ENCODE assay signal across 8 mouse cellular contexts in the genomic region with DNA sequence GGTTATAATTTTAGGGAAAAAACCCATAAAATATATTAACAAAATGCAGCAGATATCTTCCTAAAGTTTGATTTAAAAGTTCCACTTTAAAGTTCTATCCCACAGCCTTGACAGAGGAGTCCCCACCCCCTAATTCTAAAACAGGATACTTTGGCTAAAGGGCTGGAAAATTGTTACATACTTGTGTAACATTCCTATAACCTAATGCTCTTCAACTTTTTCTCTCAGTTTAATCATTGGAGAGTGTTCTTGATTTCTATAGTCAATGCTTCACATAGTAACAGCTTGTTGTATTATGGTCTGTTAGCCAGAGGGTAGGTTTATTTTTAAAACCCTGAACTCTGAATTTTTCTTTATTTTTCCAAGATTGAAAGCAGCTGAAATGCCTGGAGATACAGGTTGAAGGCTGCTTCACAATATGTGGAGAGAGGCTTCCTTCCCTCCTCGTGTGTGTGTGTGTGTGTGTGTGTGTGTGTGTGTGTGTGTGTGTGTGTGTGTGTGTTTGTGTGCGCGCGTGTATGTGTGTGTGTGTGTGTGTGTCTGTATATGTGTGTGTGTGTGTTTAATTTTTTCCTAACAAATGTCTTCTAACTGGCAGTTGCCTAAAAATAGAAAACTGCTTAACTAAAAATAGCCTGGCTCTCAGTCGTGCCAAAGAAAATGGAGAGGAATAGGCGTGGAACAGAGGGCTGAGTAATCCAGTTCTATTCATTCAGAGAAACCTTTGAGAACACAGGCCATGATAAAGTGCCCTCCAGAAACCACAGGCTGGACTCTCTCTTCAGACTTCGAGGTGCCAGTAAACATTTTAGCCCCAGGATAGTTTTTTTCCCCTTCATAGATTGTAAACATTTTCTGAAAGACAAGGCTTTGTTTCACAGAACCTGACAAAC.
DNase-seq lines count a peak whose midpoint lies in the region; ATAC-seq lines count a peak whose summit lies in the region.

No protein-coding gene starts in this region.

- H3K4me1 ChIP-seq in hindbrain, embryonic 15.5 days (replicated peaks), result peaks cover 17% of the 10 kb centered on the region
- H3K4me1 ChIP-seq in hindbrain, embryonic 11.5 days (replicated peaks; ENCODE audit: control insufficient read depth, insufficient read depth, low read length), result no peaks in the 10 kb centered on the region
- peaks cover 21% of the 10 kb centered on the region for H3K4me1 ChIP-seq in embryonic facial prominence, embryonic 15.5 days
- peaks cover 17% of the 10 kb centered on the region for H3K4me1 ChIP-seq in midbrain, embryonic 10.5 days

- ATAC-seq in hindbrain, embryonic 15.5 days (ENCODE audit: low FRiP score, low read depth), result no peak
- ATAC-seq in hindbrain, embryonic 11.5 days (ENCODE audit: low FRiP score), result no peak
- ATAC-seq in embryonic facial prominence, embryonic 15.5 days (ENCODE audit: insufficient number of reproducible peaks, low FRiP score, low TSS enrichment, low read depth), result peak; percentile 78
- ATAC-seq in inflammation-experienced regulatory T-cells, adult 6 months, result no peak

- 0 out of 2 replicates have a peak overlapping the region, but pooled peaks have one; percentile 38 for H3K27ac ChIP-seq in hindbrain, embryonic 15.5 days (replicated peaks)
- H3K27ac ChIP-seq in hindbrain, embryonic 11.5 days (ENCODE audit: low read depth, low read length), result no peak overlapping the region
- peak overlapping the region; percentile 86 for H3K27ac ChIP-seq in embryonic facial prominence, embryonic 15.5 days (replicated peaks)
- H3K27ac ChIP-seq in midbrain, embryonic 10.5 days (replicated peaks), result peak overlapping the region; percentile 49; the same call in 1 of the 2 replicates

- DNase-seq in hindbrain, embryonic 11.5 days (ENCODE audit: low spot score), result no peak
- peak; percentile 35 for DNase-seq in adrenal gland, adult 8-10 months
- DNase-seq in kidney, adult 8-10 months, result peak; percentile 15 to 44
- no peak for DNase-seq in midbrain, embryonic 10.5 days (ENCODE audit: low spot score)
- DNase-seq in spleen, postnatal 10 days (ENCODE audit: low spot score in 2 of 2), result no peak

- no peak overlapping the region for H3K4me3 ChIP-seq in hindbrain, embryonic 15.5 days
- no peak overlapping the region for H3K4me3 ChIP-seq in hindbrain, embryonic 11.5 days (ENCODE audit: low read depth, low read length)
- no peak overlapping the region for H3K4me3 ChIP-seq in embryonic facial prominence, embryonic 15.5 days (replicated peaks)
- no peak overlapping the region for H3K4me3 ChIP-seq in midbrain, embryonic 10.5 days

- H3K4me2 ChIP-seq in hindbrain, embryonic 15.5 days, result no peak overlapping the region
- no peak overlapping the region for H3K4me2 ChIP-seq in hindbrain, embryonic 11.5 days (replicated peaks; ENCODE audit: low read depth, low read length)
- H3K4me2 ChIP-seq in embryonic facial prominence, embryonic 15.5 days (replicated peaks), result 0 out of 2 replicates have a peak overlapping the region, but pooled peaks have one; percentile 22

- WGBS in hindbrain, embryonic 15.5 days, result 51% methylated on average over 6 of the region's 7 CpGs
- WGBS in hindbrain, embryonic 11.5 days, result 47% methylated on average over 7 of the region's 7 CpGs
- 25% methylated on average over 7 of the region's 7 CpGs for WGBS in embryonic facial prominence, embryonic 15.5 days
- 48% methylated on average over 7 of the region's 7 CpGs for WGBS in midbrain, embryonic 10.5 days

- H3K9ac ChIP-seq in hindbrain, embryonic 15.5 days, result no peak overlapping the region
- H3K9ac ChIP-seq in hindbrain, embryonic 11.5 days (ENCODE audit: low read depth, low read length), result no peak overlapping the region
- no peak overlapping the region for H3K9ac ChIP-seq in embryonic facial prominence, embryonic 15.5 days

- H3K9me3 ChIP-seq in hindbrain, embryonic 15.5 days, result no peaks in the 10 kb centered on the region
- no peaks in the 10 kb centered on the region for H3K9me3 ChIP-seq in hindbrain, embryonic 11.5 days (ENCODE audit: control insufficient read depth, low read length)
- no peaks in the 10 kb centered on the region for H3K9me3 ChIP-seq in embryonic facial prominence, embryonic 15.5 days (replicated peaks)
- H3K9me3 ChIP-seq in midbrain, embryonic 10.5 days (replicated peaks), result no peaks in the 10 kb centered on the region

- no peaks in the 10 kb centered on the region for H3K36me3 ChIP-seq in hindbrain, embryonic 15.5 days
- no peaks in the 10 kb centered on the region for H3K36me3 ChIP-seq in hindbrain, embryonic 11.5 days (ENCODE audit: control insufficient read depth, insufficient read depth, low read length)
- no peaks in the 10 kb centered on the region for H3K36me3 ChIP-seq in embryonic facial prominence, embryonic 15.5 days
- no peaks in the 10 kb centered on the region for H3K36me3 ChIP-seq in midbrain, embryonic 10.5 days

- H3K27me3 ChIP-seq in hindbrain, embryonic 15.5 days, result no peaks in the 10 kb centered on the region
- no peaks in the 10 kb centered on the region for H3K27me3 ChIP-seq in hindbrain, embryonic 11.5 days (ENCODE audit: control insufficient read depth, insufficient read depth, low read length)
- H3K27me3 ChIP-seq in embryonic facial prominence, embryonic 15.5 days, result no peaks in the 10 kb centered on the region
- H3K27me3 ChIP-seq in midbrain, embryonic 10.5 days (ENCODE audit: low read depth, poor library complexity, severe bottlenecking), result no peaks in the 10 kb centered on the region

Comparison
In these comparisons a context has a peak if more than half of its experiments do, and no peak if none do; other contexts are left out.
1. DNase-seq: peak in adrenal gland, adult 8-10 months (single experiment) and kidney, adult 8-10 months (2 of 2); none in hindbrain, embryonic 11.5 days (single experiment), midbrain, embryonic 10.5 days (single experiment) and spleen, postnatal 10 days (0 of 2).